Mouse (Mus musculus) lung, adult 2 months (tissue): ENCODE measurements around the gene Osbp.

ENCODE experiments used
- CTCF ChIP-seq: fragments of 200-500 bp; IDR thresholded peaks from 2 replicates; pipeline ENCODE4 v1.5.1; 2011; ENCODE audit warnings: mild to moderate bottlenecking, low read length, control low read depth; ENCODE audit not compliant: insufficient read depth
- POLR2A ChIP-seq: fragments of 200-500 bp; IDR thresholded peaks from 2 replicates; pipeline ENCODE4 v1.6.1; 2011; ENCODE audit warnings: low read depth, mild to moderate bottlenecking, control low read depth, low read length, borderline replicate concordance; ENCODE audit errors: extremely low read depth

GRCm38 (mm10) chr19:12003568-12003967, 37.8 kb downstream of the Osbp start:
- no peak for TF ChIP-seq POLR2A
- no peak for TF ChIP-seq CTCF
